Mouse (Mus musculus) cerebellum, postnatal 14 days (tissue): ENCODE measurements at regions not wholly inside any gene's neighbourhood (a gene's known extent, or its start where the extent isn't known, plus 50 kb on each side); places are given as distances from the start of the nearest gene placed in this dataset.
"Not testable (repeated sequence)": the region's sequence is repeated elsewhere in the genome, so short reads cannot be mapped to it uniquely, and the experiment has no call there.

Source experiments
- DNase-seq, 2 experiments: peaks; one replicate each; pipeline ENCODE4 v3.0.0; 2021; ENCODE audit warnings: mixed read lengths in 2 of 2

DNA sequence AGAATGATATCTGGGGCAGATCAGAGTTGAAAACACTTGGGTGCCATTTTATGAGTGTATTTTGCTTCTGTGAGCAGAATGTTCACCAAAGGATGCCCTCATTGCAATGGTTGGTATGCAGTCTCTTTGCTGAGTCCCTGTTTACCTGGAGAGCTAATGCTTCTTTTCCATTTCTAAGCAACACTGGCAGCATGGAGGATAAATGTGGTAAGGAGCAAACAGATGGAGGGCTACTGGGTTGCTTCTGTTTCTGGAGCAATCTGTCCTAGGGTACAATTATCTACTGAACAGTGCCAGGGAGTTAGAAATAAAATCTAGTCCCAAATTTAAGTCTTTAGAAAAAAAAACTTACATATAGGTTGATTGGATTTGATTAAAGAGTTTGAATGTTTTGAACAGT, 245.9 kb downstream of the AI429214 start:
- DNase-seq, result peak; percentile 5 to 35

DNA sequence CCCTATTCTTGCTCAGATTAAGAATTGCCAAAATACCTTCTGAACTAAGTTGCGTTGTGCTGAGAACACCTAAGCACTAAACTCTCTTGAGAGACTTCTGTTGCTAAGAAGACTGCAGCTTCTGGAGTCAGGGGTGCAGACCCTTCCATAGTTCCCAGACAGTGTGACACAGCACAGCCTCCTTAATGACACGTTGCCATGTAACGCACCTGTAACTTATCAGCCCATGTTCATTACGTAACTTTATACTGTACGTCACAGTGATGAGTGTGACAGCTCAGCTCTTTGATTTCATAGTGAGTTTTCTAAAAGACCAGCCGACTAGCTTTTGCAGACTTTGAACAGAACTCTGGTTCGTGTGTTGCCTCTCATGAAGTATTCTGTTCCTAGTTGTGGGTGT, 257.8 kb downstream of the AI429214 start:
- not testable (repeated sequence) for DNase-seq

DNA sequence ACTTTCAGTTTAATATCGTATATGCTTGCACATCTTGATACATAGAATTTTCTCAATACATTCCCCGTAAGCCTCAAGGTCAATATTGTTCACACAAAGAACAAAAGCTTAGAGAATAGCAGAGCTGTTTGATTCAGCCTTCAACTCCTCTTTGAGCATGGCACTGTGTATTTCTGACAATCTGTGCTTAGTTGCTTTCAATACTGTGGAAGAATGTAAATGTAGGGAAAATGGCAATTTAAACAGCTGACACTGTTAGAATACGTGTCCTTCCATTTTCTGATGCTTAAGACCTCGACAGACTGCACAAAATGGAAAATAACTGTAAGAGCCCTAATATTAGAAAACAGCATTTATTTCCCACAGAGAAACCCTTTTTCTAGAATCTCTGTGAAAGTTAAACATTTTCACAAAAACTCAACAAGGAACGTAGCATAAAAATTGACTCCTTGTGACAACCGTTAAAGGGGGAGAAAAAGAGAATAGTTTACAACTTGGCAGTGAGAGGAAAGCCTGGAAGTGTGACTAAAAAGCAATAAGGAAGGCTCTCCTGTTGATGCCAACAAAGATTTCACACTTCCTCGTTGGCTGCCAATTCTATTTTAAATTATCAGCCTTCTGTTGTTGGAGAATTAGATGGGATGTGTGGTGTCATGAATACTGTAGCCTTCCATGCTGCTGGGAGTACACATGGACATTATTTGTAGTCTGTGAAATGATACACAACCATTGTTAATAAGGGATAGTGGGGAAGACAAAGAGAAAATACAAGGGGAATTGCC, 297.9 kb downstream of the AI429214 start:
- DNase-seq, result peak; percentile 4 to 47
